Mouse (Mus musculus) midbrain, embryonic 14.5 days (tissue): ENCODE results near the gene Pold3. TPM values are rescaled to one million over a fixed set of nuclear protein-coding genes. Genes with fewer than 3 reads are reported as not detected.

Source experiments
- ATAC-seq: fragments of 200-750 bp; cut with Nextera tagmentation; 2 replicates; pipeline ENCODE4 v1.8.0; 2017; ENCODE audit warnings: moderate number of reproducible peaks, moderate library complexity; ENCODE audit not compliant: low FRiP score, low TSS enrichment
- DNase-seq: peaks from one replicate; pipeline ENCODE4 v3.0.0-alpha.2; 2015
- H3K27ac ChIP-seq: fragments of 300-500 bp; sonication (generic); replicated peaks from 2 replicates; pipeline ENCODE4 v1.5.1; 2014; ENCODE audit warnings: mild to moderate bottlenecking, low read depth, low read length, moderate library complexity
- H3K27me3 ChIP-seq: fragments of 300-500 bp; sonication (generic); 2 replicates; pipeline ENCODE4 v1.6.1; 2014; ENCODE audit warnings: low read length, control low read depth, mixed read lengths; ENCODE audit not compliant: control insufficient read depth, insufficient read depth
- H3K36me3 ChIP-seq: fragments of 300-500 bp; sonication (generic); 2 replicates; pipeline ENCODE4 v1.6.1; 2014; ENCODE audit warnings: low read length, control low read depth; ENCODE audit not compliant: control insufficient read depth, insufficient read depth
- H3K4me1 ChIP-seq: fragments of 300-500 bp; sonication (generic); 2 replicates; pipeline ENCODE4 v1.6.1; 2014; ENCODE audit warnings: mild to moderate bottlenecking, antibody characterized with exemption, low read length, control low read depth; ENCODE audit not compliant: control insufficient read depth, insufficient read depth
- H3K4me2 ChIP-seq: fragments of 300-500 bp; sonication (generic); 2 replicates; pipeline ENCODE4 v1.6.1; 2014; ENCODE audit warnings: mild to moderate bottlenecking, low read length, moderate library complexity
- H3K4me3 ChIP-seq: fragments of 300-500 bp; sonication (generic); replicated peaks from 2 replicates; pipeline ENCODE4 v1.5.1; 2014; ENCODE audit warnings: low read depth, low read length
- H3K9ac ChIP-seq: fragments of 300-500 bp; sonication (generic); replicated peaks from 2 replicates; pipeline ENCODE4 v1.6.1; 2014; ENCODE audit warnings: mild to moderate bottlenecking, low read length, moderate library complexity
- H3K9me3 ChIP-seq: fragments of 300-500 bp; sonication (generic); 2 replicates; pipeline ENCODE4 v1.6.1; 2016; ENCODE audit warnings: low read length, control low read depth, mixed read lengths; ENCODE audit not compliant: control insufficient read depth
- WGBS: fragments of 180-500 bp; shearing (Covaris S2); extraction: QIAGEN DNeasy Blood & Tissue Kit; methylation state at CpG from one replicate; pipeline ENCODE4 v1.1.7; 2014; 5-methylcytosine and 5-hydroxymethylcytosine counted together
- polyA plus RNA-seq: library from polyadenylated mRNA; unstranded; fragments of >200 nt; fragmentation: Nextera tagmentation; extraction: Ambion mirVana; gene quantifications from 2 replicates; pipeline ENCODE4 v1.2.1, GENCODE M21; 2014

Gene Pold3
- polyA plus RNA-seq, 1 experiment from 2014 or later, result 47.5 TPM

DNA sequence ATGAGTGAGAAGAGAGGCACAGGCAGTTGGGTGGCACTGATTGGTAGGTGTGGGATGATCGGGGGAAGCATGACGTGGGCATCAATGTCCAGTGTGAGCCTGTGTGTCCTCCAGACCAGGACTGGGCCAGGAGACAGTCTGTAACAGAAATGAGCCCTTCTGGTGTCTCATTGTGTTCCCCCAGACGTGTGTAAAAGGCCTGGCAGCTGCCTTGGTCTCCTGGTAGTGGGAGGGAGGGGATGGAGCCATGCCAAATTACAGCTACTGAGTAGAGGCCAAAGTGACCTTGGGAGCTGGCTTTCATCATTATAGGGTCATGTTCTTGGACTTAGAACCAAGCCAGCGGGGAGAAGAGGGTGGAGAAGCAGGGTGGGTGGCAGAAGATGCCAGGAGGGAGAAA is 69.5 kb downstream of the Pold3 start:
- DNase-seq, result no peak
- WGBS, result 73% methylated on average over 4 of the region's 4 CpGs
- no peak for ATAC-seq

GRCm38 (mm10) chr7:100046486-100046885 is 74.9 kb downstream of the Pold3 start:
- Histone ChIP-seq H3K9ac (no peak overlapping the region), H3K4me2 (no peak overlapping the region), H3K4me3 (no peak overlapping the region), H3K27me3 (no peaks in the 10 kb centered on the region), H3K4me1 (no peaks in the 10 kb centered on the region), H3K9me3 (no peaks in the 10 kb centered on the region), H3K36me3 (no peaks in the 10 kb centered on the region), H3K27ac (no peak overlapping the region)
- ATAC-seq, result no peak
- 70% methylated on average over 2 of the region's 2 CpGs for WGBS
- DNase-seq, result no peak

More for the DNA sequence above, 69.5 kb downstream of the Pold3 start:
- H3K4me2 ChIP-seq, result no peak overlapping the region
- no peaks in the 10 kb centered on the region for H3K27me3 ChIP-seq
- H3K9me3 ChIP-seq, result no peaks in the 10 kb centered on the region
- H3K4me3 ChIP-seq, result no peak overlapping the region
- H3K9ac ChIP-seq, result no peak overlapping the region
- H3K36me3 ChIP-seq, result no peaks in the 10 kb centered on the region
- H3K4me1 ChIP-seq, result no peaks in the 10 kb centered on the region
- H3K27ac ChIP-seq, result no peak overlapping the region

DNA sequence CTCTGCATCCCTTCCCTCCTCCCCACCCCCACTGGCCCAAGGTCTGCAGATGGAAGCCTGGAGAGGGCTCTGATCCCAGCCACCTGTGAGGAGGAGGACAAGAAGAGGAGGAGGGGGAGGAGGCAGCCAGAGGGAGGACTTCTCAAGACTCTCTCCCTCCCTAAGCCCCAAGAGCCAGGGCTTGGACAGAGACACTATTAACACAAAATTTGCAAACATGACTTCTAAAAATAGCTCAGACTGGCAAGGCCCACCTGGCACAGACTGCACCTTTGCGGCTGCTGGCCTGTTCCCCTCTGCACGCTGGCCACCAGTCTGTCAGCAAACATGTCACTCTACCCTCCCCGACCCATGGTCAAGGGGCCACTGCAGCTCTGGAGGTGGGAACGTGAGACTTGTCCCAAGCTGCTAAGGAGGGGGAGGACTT is 77.7 kb downstream of the Pold3 start:
- Histone ChIP-seq H3K9ac (no peak overlapping the region), H3K4me1 (no peaks in the 10 kb centered on the region), H3K27ac (no peak overlapping the region), H3K36me3 (no peaks in the 10 kb centered on the region), H3K27me3 (no peaks in the 10 kb centered on the region), H3K9me3 (no peaks in the 10 kb centered on the region), H3K4me3 (no peak overlapping the region), H3K4me2 (no peak overlapping the region)
- 63% methylated on average over 4 of the region's 4 CpGs for WGBS
- no peak for DNase-seq
- ATAC-seq, result no peak

DNA sequence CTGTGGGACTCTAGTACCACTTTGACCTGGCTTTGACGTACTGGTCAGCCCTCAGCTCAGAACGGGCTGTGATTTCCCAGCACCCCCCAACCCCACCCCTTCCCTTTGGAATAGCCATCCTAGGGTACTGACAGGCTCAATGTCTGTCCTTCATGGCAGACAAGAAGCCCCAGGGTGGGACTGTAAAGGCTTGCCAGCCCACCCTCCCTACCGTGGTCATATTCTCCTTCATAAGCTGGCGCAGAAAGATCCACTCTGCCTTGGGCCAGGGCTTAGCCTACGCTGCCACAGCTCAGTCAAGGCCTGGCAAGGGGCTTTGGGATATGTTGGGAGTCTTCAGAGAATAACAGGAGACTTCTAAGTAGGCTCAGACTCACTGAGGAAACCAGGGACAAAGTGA is 78.3 kb downstream of the Pold3 start:
- no peaks in the 10 kb centered on the region for H3K27me3 ChIP-seq
- ATAC-seq, result no peak
- H3K4me2 ChIP-seq, result no peak overlapping the region
- WGBS, result 86% methylated on average over 5 of the region's 5 CpGs
- H3K9me3 ChIP-seq, result no peaks in the 10 kb centered on the region
- H3K4me3 ChIP-seq, result no peak overlapping the region
- DNase-seq, result no peak
- no peak overlapping the region for H3K27ac ChIP-seq
- H3K9ac ChIP-seq, result no peak overlapping the region
- H3K36me3 ChIP-seq, result no peaks in the 10 kb centered on the region
- H3K4me1 ChIP-seq, result no peaks in the 10 kb centered on the region

- no peaks in the 10 kb centered on the region for H3K27me3 ChIP-seq
- no peak overlapping the region for H3K27ac ChIP-seq
- no peak overlapping the region for H3K4me3 ChIP-seq
- H3K36me3 ChIP-seq, result no peaks in the 10 kb centered on the region
- 12% methylated on average over 31 of the region's 31 CpGs for WGBS
- DNase-seq (no peak), ATAC-seq (no peak)
- no peak overlapping the region for H3K4me2 ChIP-seq
- H3K9ac ChIP-seq, result no peak overlapping the region
- no peaks in the 10 kb centered on the region for H3K9me3 ChIP-seq
- no peaks in the 10 kb centered on the region for H3K4me1 ChIP-seq
These were observed 79.2 kb downstream of the Pold3 start for GRCm38 (mm10) chr7:100042120-100042519.

- Histone ChIP-seq H3K36me3 (no peaks in the 10 kb centered on the region), H3K27me3 (no peaks in the 10 kb centered on the region), H3K4me2 (no peak overlapping the region), H3K4me3 (no peak overlapping the region), H3K4me1 (no peaks in the 10 kb centered on the region), H3K9me3 (no peaks in the 10 kb centered on the region), H3K27ac (no peak overlapping the region), H3K9ac (no peak overlapping the region)
- ATAC-seq, result no peak
- DNase-seq, result no peak
- 75% methylated on average over 3 of the region's 3 CpGs for WGBS
These were observed 84.9 kb downstream of the Pold3 start for GRCm38 (mm10) chr7:100036495-100036894.

- DNase-seq, result peak; percentile 19
- Histone ChIP-seq H3K4me1 (no peaks in the 10 kb centered on the region), H3K4me2 (no peak overlapping the region), H3K27ac (no peak overlapping the region), H3K36me3 (no peaks in the 10 kb centered on the region), H3K27me3 (no peaks in the 10 kb centered on the region), H3K4me3 (no peak overlapping the region), H3K9ac (no peak overlapping the region), H3K9me3 (no peaks in the 10 kb centered on the region)
- ATAC-seq, result no peak
- WGBS, result 71% methylated on average over 7 of the region's 7 CpGs
These were observed 85.3 kb downstream of the Pold3 start for GRCm38 (mm10) chr7:100036050-100036449.

- Histone ChIP-seq H3K27me3 (no peaks in the 10 kb centered on the region), H3K36me3 (no peaks in the 10 kb centered on the region), H3K27ac (no peak overlapping the region), H3K9ac (no peak overlapping the region), H3K4me2 (no peak overlapping the region), H3K4me1 (no peaks in the 10 kb centered on the region), H3K9me3 (no peaks in the 10 kb centered on the region), H3K4me3 (no peak overlapping the region)
- no peak for ATAC-seq
- DNase-seq, result no peak
- 88% methylated on average over 11 of the region's 11 CpGs for WGBS
These were observed 86.4 kb downstream of the Pold3 start for GRCm38 (mm10) chr7:100034815-100035463.

DNA sequence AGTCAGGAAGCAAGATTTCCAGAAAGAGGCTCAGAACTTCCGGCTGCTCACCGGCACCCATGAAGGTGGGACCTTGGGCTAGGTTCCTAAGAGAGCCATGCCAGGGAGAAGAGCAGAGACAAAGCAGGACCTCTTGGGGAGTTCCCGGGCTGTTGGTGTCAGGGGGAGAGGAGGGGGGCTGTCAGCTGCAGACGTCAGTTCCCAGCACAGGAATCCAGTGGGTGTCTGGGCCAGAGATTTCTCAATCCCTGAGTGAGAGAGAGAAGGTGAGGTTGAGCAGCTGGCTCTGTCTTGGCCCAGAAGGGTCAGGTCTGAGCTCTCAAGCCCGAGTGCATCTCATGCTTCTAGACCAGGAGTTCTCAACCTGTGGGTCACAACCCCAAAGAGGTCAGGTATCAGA is 87.7 kb downstream of the Pold3 start:
- Histone ChIP-seq H3K27me3 (no peaks in the 10 kb centered on the region), H3K9ac (no peak overlapping the region), H3K4me3 (no peak overlapping the region), H3K36me3 (no peaks in the 10 kb centered on the region), H3K4me2 (no peak overlapping the region), H3K4me1 (no peaks in the 10 kb centered on the region), H3K27ac (no peak overlapping the region), H3K9me3 (no peaks in the 10 kb centered on the region)
- WGBS, result 66% methylated on average over 5 of the region's 5 CpGs
- ATAC-seq (no peak), DNase-seq (no peak)
